Mouse (Mus musculus): ENCODE measurements around the gene Snx15. TPM values are rescaled to one million over a fixed set of nuclear protein-coding genes. Genes with fewer than 3 reads are reported as not detected.

Snx15 gene
- total RNA-seq, 2 experiments from 2014 or later = 29.0 to 29.2 TPM

GRCm38 (mm10) chr19:6121761-6122160, 6.3 kb downstream of the Snx15 start:
- DNase-seq = no peak

GRCm38 (mm10) chr19:6118677-6119185, 9.4 kb downstream of the Snx15 start:
- DNase-seq = peak in 1 of 2 experiments; percentile 13

GRCm38 (mm10) chr19:6117986-6118676, 10.0 kb downstream of the Snx15 start, which contains the start of gene Sac3d1:
TSS of gene Sac3d1 (minus strand) at chr19:6118650.
- DNase-seq = peak; percentile 91 to 92

- DNase-seq = no peak
Observed at GRCm38 (mm10) chr19:6117346-6117985, 10.6 kb downstream of the Snx15 start.

- peak; percentile 21 to 66 for DNase-seq
Observed at GRCm38 (mm10) chr19:6116113-6116850, 11.8 kb downstream of the Snx15 start.

- no peak for DNase-seq
Observed at GRCm38 (mm10) chr19:6113116-6113515, 15.0 kb downstream of the Snx15 start.

GRCm38 (mm10) chr19:6105586-6105985, 22.5 kb downstream of the Snx15 start, which contains the start of gene Naaladl1:
TSS of gene Naaladl1 (plus strand) at chr19:6105782.
- no peak for DNase-seq

GRCm38 (mm10) chr19:6104476-6104875, 23.6 kb downstream of the Snx15 start:
- DNase-seq = no peak

GRCm38 (mm10) chr19:6102169-6102853, 25.8 kb downstream of the Snx15 start:
- no peak for DNase-seq

- DNase-seq = no peak
Observed at GRCm38 (mm10) chr19:6101186-6101585, 26.9 kb downstream of the Snx15 start.

GRCm38 (mm10) chr19:6097847-6098246, 30.3 kb downstream of the Snx15 start:
- peak in 1 of 2 experiments; percentile 44 for DNase-seq

GRCm38 (mm10) chr19:6094119-6094518, 34.0 kb downstream of the Snx15 start, which contains the start of gene AC131692.1:
TSS of gene AC131692.1 (plus strand) at chr19:6094419.
- no peak for DNase-seq

GRCm38 (mm10) chr19:6088841-6089240, 39.3 kb downstream of the Snx15 start:
- no peak for DNase-seq

GRCm38 (mm10) chr19:6085417-6085879, 42.7 kb downstream of the Snx15 start:
- DNase-seq = peak; percentile 65 to 69

GRCm38 (mm10) chr19:6084478-6085248, 43.4 kb downstream of the Snx15 start, which contains the start of the genes Zfpl1 and Cdca5:
TSS of gene Zfpl1 (minus strand) at chr19:6084956.
TSS of gene Cdca5 (plus strand) at chr19:6084983.
- peak; percentile 96 to 97 for DNase-seq

- no peak for DNase-seq
Observed at GRCm38 (mm10) chr19:6082156-6082555, 45.9 kb downstream of the Snx15 start, which contains the start of gene Gm28374. TSS of gene Gm28374 (minus strand) at chr19:6082256.

- no peak for DNase-seq
Observed at GRCm38 (mm10) chr19:6079983-6080480, 48.1 kb downstream of the Snx15 start, which contains the start of gene Tmem262. TSS of gene Tmem262 (plus strand) at chr19:6080033.

- peak; percentile 83 to 87 for DNase-seq
Observed at GRCm38 (mm10) chr19:6076564-6077393, 51.3 kb downstream of the Snx15 start, which contains the start of gene Vps51. TSS of gene Vps51 (minus strand) at chr19:6077231.

GRCm38 (mm10) chr19:6073889-6074288, 54.2 kb downstream of the Snx15 start:
- no peak for DNase-seq
